Mouse (Mus musculus) ES-Bruce4 (cell line): Measurements from ENCODE around the gene Dnmt3a.

Experiments
- CTCF ChIP-seq: IDR thresholded peaks from one replicate; pipeline ENCODE4 v1.8.1; 2011; ENCODE audit warnings: low read depth, low read length
- POLR2A ChIP-seq: IDR thresholded peaks from one replicate; pipeline ENCODE4 v1.8.1; 2011; ENCODE audit warnings: low read length; ENCODE audit not compliant: insufficient read depth

- no peak for TF ChIP-seq CTCF
- no peak for TF ChIP-seq POLR2A
Measured at GRCm38 (mm10) chr12:3870024-3870423, 64.2 kb downstream of the Dnmt3a start.
